Mouse (Mus musculus) forebrain, embryonic 16.5 days (tissue): ENCODE results near the gene Fam214a. TPM values are rescaled to one million over a fixed set of nuclear protein-coding genes. Genes with fewer than 3 reads are reported as not detected.
A peak's percentile ranks its signal among the peaks of the same experiment; 100 is the strongest.

Experiments used
- ATAC-seq: fragments of 200-750 bp; cut with Nextera tagmentation; 2 replicates; pipeline ENCODE4 v1.8.0; 2017; ENCODE audit warnings: mild to moderate bottlenecking, moderate library complexity
- H3K27ac ChIP-seq: fragments of 300-500 bp; sonication (generic); 2 replicates; pipeline ENCODE4 v1.5.1; 2014; ENCODE audit warnings: low read length, control low read depth
- H3K27me3 ChIP-seq: fragments of 300-500 bp; sonication (generic); replicated peaks from 2 replicates; pipeline ENCODE4 v1.6.1; 2014; ENCODE audit warnings: low read length; ENCODE audit not compliant: control insufficient read depth, insufficient read depth
- H3K36me3 ChIP-seq: fragments of 300-500 bp; sonication (generic); 2 replicates; pipeline ENCODE4 v1.6.1; 2014; ENCODE audit not compliant: control insufficient read depth, insufficient read depth
- H3K4me1 ChIP-seq: fragments of 300-500 bp; sonication (generic); replicated peaks from 2 replicates; pipeline ENCODE4 v1.6.1; 2014; ENCODE audit warnings: low read length; ENCODE audit not compliant: control insufficient read depth, insufficient read depth
- H3K4me2 ChIP-seq: fragments of 300-500 bp; sonication (generic); 2 replicates; pipeline ENCODE4 v1.6.1; 2014; ENCODE audit warnings: mild to moderate bottlenecking, low read length, control low read depth
- H3K4me3 ChIP-seq: fragments of 300-500 bp; sonication (generic); replicated peaks from 2 replicates; pipeline ENCODE4 v1.5.1; 2014; ENCODE audit warnings: mild to moderate bottlenecking, low read length, control low read depth
- H3K9ac ChIP-seq: fragments of 300-500 bp; sonication (generic); replicated peaks from 2 replicates; pipeline ENCODE4 v1.6.1; 2014; ENCODE audit warnings: low read depth, low read length, control low read depth
- H3K9me3 ChIP-seq: fragments of 300-500 bp; sonication (generic); 2 replicates; pipeline ENCODE4 v1.6.1; 2016; ENCODE audit warnings: low read length; ENCODE audit not compliant: control insufficient read depth
- WGBS: fragments of 180-500 bp; shearing (Covaris S2); extraction: QIAGEN DNeasy Blood & Tissue Kit; methylation state at CpG from one replicate; pipeline ENCODE4 v1.1.7; 2014; 5-methylcytosine and 5-hydroxymethylcytosine counted together
- polyA plus RNA-seq: library from polyadenylated mRNA; unstranded; fragments of >200 nt; fragmentation: Nextera tagmentation; extraction: Ambion mirVana; gene quantifications from 2 replicates; pipeline ENCODE4 v1.2.1, GENCODE M21; 2015

Gene Fam214a
- polyA plus RNA-seq, 1 experiment from 2014 or later: 30.1 TPM

GRCm38 (mm10) chr9:75041840-75042525 lies 89.3 kb downstream of the Fam214a start:
- WGBS: 89% methylated on average over 2 of the region's 2 CpGs
- H3K36me3 ChIP-seq: 0 out of 2 replicates have a peak, but pooled peaks cover 2% of the 10 kb centered on the region
- no peak overlapping the region for H3K27ac ChIP-seq
- H3K9ac ChIP-seq: no peak overlapping the region
- ATAC-seq: no peak
- peaks cover 19% of the 10 kb centered on the region for H3K4me1 ChIP-seq
- H3K4me2 ChIP-seq: no peak overlapping the region
- no peaks in the 10 kb centered on the region for H3K9me3 ChIP-seq
- no peak overlapping the region for H3K4me3 ChIP-seq
- no peaks in the 10 kb centered on the region for H3K27me3 ChIP-seq

- Histone ChIP-seq H3K27ac (no peak overlapping the region), H3K4me2 (no peak overlapping the region), H3K27me3 (no peaks in the 10 kb centered on the region), H3K4me3 (no peak overlapping the region), H3K9me3 (no peaks in the 10 kb centered on the region), H3K9ac (no peak overlapping the region), H3K36me3 (0 out of 2 replicates have a peak, but pooled peaks cover 2% of the 10 kb centered on the region), H3K4me1 (peaks cover 18% of the 10 kb centered on the region)
- WGBS: 93% methylated on average over 2 of the region's 2 CpGs
- ATAC-seq: no peak
Observed at GRCm38 (mm10) chr9:75043191-75043590, 90.5 kb downstream of the Fam214a start.

- Histone ChIP-seq H3K4me2 (no peak overlapping the region), H3K4me1 (no peaks in the 10 kb centered on the region), H3K4me3 (no peak overlapping the region), H3K27me3 (no peaks in the 10 kb centered on the region), H3K27ac (no peak overlapping the region), H3K9me3 (no peaks in the 10 kb centered on the region), H3K36me3 (0 out of 2 replicates have a peak, but pooled peaks cover 2% of the 10 kb centered on the region), H3K9ac (no peak overlapping the region)
- no peak for ATAC-seq
Observed at GRCm38 (mm10) chr9:75047079-75047478, 94.4 kb downstream of the Fam214a start.

GRCm38 (mm10) chr9:75049100-75049499 lies 96.4 kb downstream of the Fam214a start:
- no peak overlapping the region for H3K27ac ChIP-seq

GRCm38 (mm10) chr9:75050003-75050402 lies 97.3 kb downstream of the Fam214a start:
- Histone ChIP-seq H3K9me3 (no peaks in the 10 kb centered on the region), H3K4me3 (no peak overlapping the region), H3K27ac (no peak overlapping the region), H3K36me3 (no peaks in the 10 kb centered on the region), H3K4me2 (no peak overlapping the region), H3K27me3 (no peaks in the 10 kb centered on the region), H3K4me1 (no peaks in the 10 kb centered on the region), H3K9ac (no peak overlapping the region)
- peak; percentile 88 for ATAC-seq
- WGBS: 31% methylated on average over 3 of the region's 3 CpGs

More at GRCm38 (mm10) chr9:75049100-75049499, 96.4 kb downstream of the Fam214a start:
- Histone ChIP-seq H3K4me3 (no peak overlapping the region), H3K9me3 (no peaks in the 10 kb centered on the region), H3K36me3 (no peaks in the 10 kb centered on the region), H3K4me2 (no peak overlapping the region), H3K4me1 (no peaks in the 10 kb centered on the region), H3K27me3 (no peaks in the 10 kb centered on the region), H3K9ac (no peak overlapping the region)
- WGBS: 76% methylated on average over 3 of the region's 3 CpGs
- ATAC-seq: no peak

GRCm38 (mm10) chr9:75051841-75052240 lies 99.2 kb downstream of the Fam214a start:
- 80% methylated on average over 4 of the region's 4 CpGs for WGBS
- no peak for ATAC-seq

GRCm38 (mm10) chr9:75055046-75055445 lies 102.4 kb downstream of the Fam214a start:
- H3K27me3 ChIP-seq: no peaks in the 10 kb centered on the region
- no peaks in the 10 kb centered on the region for H3K9me3 ChIP-seq
- H3K27ac ChIP-seq: no peak overlapping the region
- no peak overlapping the region for H3K4me2 ChIP-seq
- H3K36me3 ChIP-seq: peaks cover 11% of the 10 kb centered on the region
- H3K4me1 ChIP-seq: no peaks in the 10 kb centered on the region
- H3K4me3 ChIP-seq: no peak overlapping the region
- WGBS: 96% methylated on average over 5 of the region's 5 CpGs
- no peak for ATAC-seq
- no peak overlapping the region for H3K9ac ChIP-seq

More at GRCm38 (mm10) chr9:75051841-75052240, 99.2 kb downstream of the Fam214a start:
- Histone ChIP-seq H3K4me3 (no peak overlapping the region), H3K9me3 (no peaks in the 10 kb centered on the region), H3K9ac (no peak overlapping the region), H3K4me2 (no peak overlapping the region), H3K27ac (no peak overlapping the region), H3K36me3 (peaks cover 4% of the 10 kb centered on the region), H3K27me3 (no peaks in the 10 kb centered on the region), H3K4me1 (no peaks in the 10 kb centered on the region)

- H3K9ac ChIP-seq: no peak overlapping the region
- no peak overlapping the region for H3K4me3 ChIP-seq
- H3K27ac ChIP-seq: no peak overlapping the region
- H3K4me2 ChIP-seq: no peak overlapping the region
- 67% methylated on average over 9 of the region's 9 CpGs for WGBS
- H3K36me3 ChIP-seq: no peaks in the 10 kb centered on the region
- no peaks in the 10 kb centered on the region for H3K4me1 ChIP-seq
- H3K27me3 ChIP-seq: no peaks in the 10 kb centered on the region
- no peaks in the 10 kb centered on the region for H3K9me3 ChIP-seq
- no peak for ATAC-seq
Observed at GRCm38 (mm10) chr9:75064678-75065331, 112.1 kb downstream of the Fam214a start.

- no peaks in the 10 kb centered on the region for H3K27me3 ChIP-seq
- H3K4me1 ChIP-seq: peaks cover 18% of the 10 kb centered on the region
- 17% methylated on average over 23 of the region's 23 CpGs for WGBS
- peak within 1 kb of the TSS; percentile 77 for H3K4me2 ChIP-seq
- no peaks in the 10 kb centered on the region for H3K9me3 ChIP-seq
- peak within 1 kb of the TSS; percentile 95 for H3K9ac ChIP-seq
- no peaks in the 10 kb centered on the region for H3K36me3 ChIP-seq
- peak within 1 kb of the TSS; percentile 70 for H3K4me3 ChIP-seq
- no peak for ATAC-seq
- peak within 1 kb of the TSS; percentile 98 for H3K27ac ChIP-seq
Observed at GRCm38 (mm10) chr9:75070457-75071028, 117.9 kb downstream of the Fam214a start, which contains the start of gene Myo5a. TSS of gene Myo5a (plus strand) at chr9:75071015.
